Mouse (Mus musculus) heart, embryonic 14.5 days (tissue): ENCODE results near the gene LTO1. TPM values are rescaled to one million over a fixed set of nuclear protein-coding genes. Genes with fewer than 3 reads are reported as not detected.

Experiments used
- ATAC-seq: fragments of 200-750 bp; cut with Nextera tagmentation; 2 replicates; pipeline ENCODE4 v1.8.0; 2017; ENCODE audit warnings: low read depth, moderate TSS enrichment; ENCODE audit not compliant: insufficient number of reproducible peaks, insufficient read depth, low FRiP score
- H3K27ac ChIP-seq, 2 experiments: fragments of 200-500 bp in 1 of 2; fragments of 300-500 bp in 1 of 2; sonication (generic) in 1 of 2; replicated peaks in 1 of 2; 2 replicates each; pipeline ENCODE4 v1.5.1; 2012 to 2014; ENCODE audit warnings: low read depth in 2 of 2, low read length in 2 of 2, control low read depth in 1 of 2, mild to moderate bottlenecking in 1 of 2, mixed read lengths in 1 of 2; ENCODE audit not compliant: control insufficient read depth in 1 of 2, insufficient read depth in 1 of 2
- H3K27me3 ChIP-seq: fragments of 300-500 bp; sonication (generic); 2 replicates; pipeline ENCODE4 v1.6.1; 2014; ENCODE audit warnings: mild to moderate bottlenecking, low read length, control low read depth; ENCODE audit not compliant: control insufficient read depth, insufficient read depth
- H3K36me3 ChIP-seq: fragments of 300-500 bp; sonication (generic); 2 replicates; pipeline ENCODE4 v1.6.1; 2014; ENCODE audit warnings: mild to moderate bottlenecking, control low read depth, low read length, mixed read lengths; ENCODE audit not compliant: control insufficient read depth, insufficient read depth
- H3K4me1 ChIP-seq, 2 experiments: fragments of 200-500 bp in 1 of 2; fragments of 300-500 bp in 1 of 2; sonication (generic) in 1 of 2; 2 replicates each; pipeline ENCODE4 v1.6.1; 2012 to 2014; ENCODE audit warnings: low read length in 2 of 2, control low read depth in 1 of 2, mixed read lengths in 1 of 2; ENCODE audit not compliant: control insufficient read depth in 2 of 2, insufficient read depth in 2 of 2
- H3K4me2 ChIP-seq: fragments of 300-500 bp; sonication (generic); 2 replicates; pipeline ENCODE4 v1.6.1; 2014; ENCODE audit warnings: mild to moderate bottlenecking, low read length
- H3K4me3 ChIP-seq, 2 experiments: fragments of 200-500 bp in 1 of 2; fragments of 300-500 bp in 1 of 2; sonication (generic) in 1 of 2; 2 replicates each; pipeline ENCODE4 v1.5.1; 2012 to 2014; ENCODE audit warnings: low read length in 2 of 2, mild to moderate bottlenecking in 2 of 2, control low read depth in 1 of 2, low read depth in 1 of 2, moderate library complexity in 1 of 2; ENCODE audit not compliant: control insufficient read depth in 1 of 2, insufficient read depth in 1 of 2
- H3K9ac ChIP-seq: fragments of 300-500 bp; sonication (generic); 2 replicates; pipeline ENCODE4 v1.6.1; 2014; ENCODE audit warnings: mild to moderate bottlenecking, low read length
- H3K9me3 ChIP-seq: fragments of 300-500 bp; sonication (generic); 2 replicates; pipeline ENCODE4 v1.6.1; 2016; ENCODE audit warnings: low read length, control low read depth; ENCODE audit not compliant: control insufficient read depth
- WGBS: fragments of 180-500 bp; shearing (Covaris S2); extraction: QIAGEN DNeasy Blood & Tissue Kit; methylation state at CpG from one replicate; pipeline ENCODE4 v1.1.7; 2014; 5-methylcytosine and 5-hydroxymethylcytosine counted together
- polyA plus RNA-seq: library from polyadenylated mRNA; unstranded; fragments of >200 nt; fragmentation: Nextera tagmentation; extraction: Ambion mirVana; gene quantifications from 2 replicates; pipeline ENCODE4 v1.2.1, GENCODE M21; 2014

Gene LTO1
- polyA plus RNA-seq, 1 experiment from 2014 or later: 19.2 TPM

GRCm38 (mm10) chr7:144908705-144909104 lies 6.2 kb upstream of the LTO1 start:
- H3K4me3 ChIP-seq: no peak overlapping the region
- peaks cover 3% of the 10 kb centered on the region in 2 experiments; a peak in 2 of 4 replicates for H3K4me1 ChIP-seq
- peaks cover 3% of the 10 kb centered on the region; the same call in 1 of the 2 replicates for H3K27me3 ChIP-seq
- H3K9me3 ChIP-seq: no peaks in the 10 kb centered on the region
- no peak for ATAC-seq
- H3K4me2 ChIP-seq: no peak overlapping the region
- WGBS: 34% methylated on average over 7 of the region's 7 CpGs
- no peak overlapping the region for H3K27ac ChIP-seq
- H3K36me3 ChIP-seq: no peaks in the 10 kb centered on the region
- no peak overlapping the region for H3K9ac ChIP-seq

DNA sequence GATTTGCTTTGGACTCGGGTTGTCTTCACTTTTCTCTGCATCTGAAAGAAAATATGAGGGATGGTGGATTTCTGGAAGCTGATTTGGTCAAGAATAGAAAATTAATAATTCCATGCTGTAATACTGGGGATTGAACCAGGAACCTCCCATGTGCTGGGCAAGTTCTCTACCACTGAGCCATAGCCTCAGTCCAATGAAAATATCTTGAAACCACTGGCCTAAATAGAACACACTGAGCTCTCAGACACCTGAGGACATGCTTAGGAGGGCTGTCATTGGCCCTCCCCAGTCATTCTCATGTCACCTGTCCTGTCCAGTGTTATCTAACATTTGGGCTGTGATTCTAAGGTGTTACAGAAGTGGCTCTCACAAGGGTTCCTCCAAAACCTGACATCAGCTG lies 3.8 kb upstream of the LTO1 start:
- no peak for ATAC-seq
- 64% methylated on average over 1 of the region's 1 CpGs for WGBS
- no peaks in the 10 kb centered on the region for H3K27me3 ChIP-seq

DNA sequence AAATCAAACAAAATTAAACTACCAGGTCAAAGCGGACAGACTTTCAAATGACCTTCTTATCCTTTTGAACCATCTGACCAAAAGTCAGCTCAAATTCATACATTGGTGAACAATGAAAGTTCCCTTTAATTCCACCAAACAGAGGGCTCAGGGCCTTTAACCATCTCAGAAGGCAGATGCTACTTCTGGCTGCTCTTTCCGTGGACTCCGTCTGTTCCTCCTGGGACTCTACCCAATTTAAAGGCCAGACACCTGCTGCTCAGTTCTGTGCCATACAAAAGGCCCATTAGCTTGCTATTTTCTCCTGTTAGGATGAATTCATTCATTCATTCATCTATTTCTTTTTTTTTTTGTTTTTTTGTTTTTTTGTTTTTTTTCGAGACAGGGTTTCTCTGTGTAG lies 2.0 kb upstream of the LTO1 start:
- Histone ChIP-seq H3K27me3 (no peaks in the 10 kb centered on the region), H3K4me1 (peaks cover 4 to 9% of the 10 kb centered on the region in 2 experiments; a peak in 3 of 4 replicates), H3K4me3 (no peak overlapping the region), H3K9me3 (no peaks in the 10 kb centered on the region), H3K36me3 (peaks cover 15% of the 10 kb centered on the region), H3K27ac (no peak overlapping the region), H3K9ac (no peak overlapping the region), H3K4me2 (no peak overlapping the region)
- 85% methylated on average over 4 of the region's 4 CpGs for WGBS
- no peak for ATAC-seq

More for the DNA sequence above, 3.8 kb upstream of the LTO1 start:
- H3K9ac ChIP-seq: no peak overlapping the region
- no peak overlapping the region for H3K4me2 ChIP-seq
- H3K4me3 ChIP-seq: no peak overlapping the region
- H3K4me1 ChIP-seq: peaks cover 6 to 10% of the 10 kb centered on the region in 2 experiments
- no peaks in the 10 kb centered on the region for H3K36me3 ChIP-seq
- no peak overlapping the region for H3K27ac ChIP-seq
- H3K9me3 ChIP-seq: no peaks in the 10 kb centered on the region

- 7% methylated on average over 17 of the region's 17 CpGs for WGBS
- Histone ChIP-seq H3K27ac (peak overlapping the region; percentile 68 to 75; a peak in 3 of 4 replicates), H3K9me3 (no peaks in the 10 kb centered on the region), H3K4me3 (peak overlapping the region; percentile 73 to 92), H3K4me2 (peak overlapping the region; percentile 86), H3K27me3 (no peaks in the 10 kb centered on the region), H3K36me3 (peaks cover 28% of the 10 kb centered on the region), H3K9ac (peak overlapping the region; percentile 86), H3K4me1 (peaks cover 4 to 9% of the 10 kb centered on the region in 2 experiments; a peak in 3 of 4 replicates)
- peak; percentile 81 for ATAC-seq
These were observed 478 bp upstream of the LTO1 start for GRCm38 (mm10) chr7:144914296-144914947.

GRCm38 (mm10) chr7:144918823-144919222 lies 3.9 kb downstream of the LTO1 start:
- no peak for ATAC-seq
- Histone ChIP-seq H3K27ac (no peak overlapping the region), H3K4me1 (peaks cover 4 to 9% of the 10 kb centered on the region in 2 experiments; a peak in 3 of 4 replicates), H3K4me2 (no peak overlapping the region), H3K27me3 (no peaks in the 10 kb centered on the region), H3K9me3 (no peaks in the 10 kb centered on the region), H3K4me3 (no peak overlapping the region), H3K36me3 (peaks cover 52% of the 10 kb centered on the region), H3K9ac (no peak overlapping the region)
- WGBS: 59% methylated on average over 1 of the region's 1 CpGs

DNA sequence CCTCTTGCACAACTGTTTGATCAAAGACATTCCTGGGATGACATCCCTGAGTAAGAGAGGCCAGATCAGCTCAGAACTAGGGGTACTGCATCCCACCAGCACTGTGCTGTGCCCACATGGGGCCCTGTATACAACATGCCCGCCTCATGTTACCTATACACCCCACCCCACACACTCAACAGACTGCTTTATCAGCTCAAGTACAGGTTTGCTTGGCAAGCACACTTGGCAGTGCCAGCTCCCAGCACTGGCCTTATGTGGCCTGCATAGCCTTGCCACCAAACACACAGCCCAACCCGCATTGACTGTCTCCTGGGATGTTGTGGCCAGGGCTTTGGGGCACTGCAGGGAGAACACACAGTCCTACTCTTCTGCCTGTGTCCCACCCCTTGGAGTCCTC lies 12.7 kb downstream of the LTO1 start:
- H3K4me3 ChIP-seq: no peak overlapping the region
- ATAC-seq: no peak
- no peak overlapping the region for H3K4me2 ChIP-seq
- peaks cover 41% of the 10 kb centered on the region for H3K36me3 ChIP-seq
- H3K9ac ChIP-seq: peak overlapping the region; percentile 16; the same call in 1 of the 2 replicates
- 60% methylated on average over 2 of the region's 2 CpGs for WGBS
- H3K4me1 ChIP-seq: peaks cover 0 to 7% of the 10 kb centered on the region in 2 experiments; a peak in 1 of 4 replicates
- H3K9me3 ChIP-seq: no peaks in the 10 kb centered on the region
- no peak overlapping the region for H3K27ac ChIP-seq
- no peaks in the 10 kb centered on the region for H3K27me3 ChIP-seq

GRCm38 (mm10) chr7:144928009-144928888 lies 13.3 kb downstream of the LTO1 start:
- H3K9ac ChIP-seq: no peak overlapping the region
- 49% methylated on average over 4 of the region's 4 CpGs for WGBS
- peaks cover 48% of the 10 kb centered on the region for H3K36me3 ChIP-seq
- H3K4me3 ChIP-seq: no peak overlapping the region
- H3K27me3 ChIP-seq: no peaks in the 10 kb centered on the region
- peaks cover 0 to 7% of the 10 kb centered on the region in 2 experiments; a peak in 1 of 4 replicates for H3K4me1 ChIP-seq
- H3K9me3 ChIP-seq: no peaks in the 10 kb centered on the region
- H3K27ac ChIP-seq: no peak overlapping the region
- no peak overlapping the region for H3K4me2 ChIP-seq
- no peak for ATAC-seq
